In genomic region chr9:103134450-103135030, GRCm38 (mm10) we compare ENCODE assay signal across 9 mouse cellular contexts. TPM values are rescaled to one million over a fixed set of nuclear protein-coding genes. Genes with fewer than 3 reads are reported as not detected.
DNase-seq lines count a peak whose midpoint lies in the region; ATAC-seq lines count a peak whose summit lies in the region.
"Had no signal": no experiment of that assay in that cellular context is flagged by ENCODE, and none has a peak within 500 bp of the region (broad histone marks: within the 10 kb centered on the region; RNA-seq: fewer than 3 reads in every experiment).

No protein-coding gene starts in this region.

- H3K27me3 ChIP-seq in kidney, embryonic 16.5 days (ENCODE audit: insufficient read depth, low read length) = no peaks in the 10 kb centered on the region
- H3K27me3 ChIP-seq in forebrain, embryonic 16.5 days (replicated peaks; ENCODE audit: control insufficient read depth, insufficient read depth, low read length) = no peaks in the 10 kb centered on the region
- H3K27me3 ChIP-seq in midbrain, embryonic 15.5 days (replicated peaks) = no peaks in the 10 kb centered on the region

- WGBS in kidney, embryonic 16.5 days = 33% methylated on average over 9 of the region's 9 CpGs
- WGBS in forebrain, embryonic 16.5 days = 56% methylated on average over 9 of the region's 9 CpGs
- WGBS in midbrain, embryonic 15.5 days = 56% methylated on average over 9 of the region's 9 CpGs

- no peak overlapping the region for H3K4me3 ChIP-seq in kidney, embryonic 16.5 days (ENCODE audit: low read length)
- H3K4me3 ChIP-seq in forebrain, embryonic 16.5 days (replicated peaks; ENCODE audit: low read length) = no peak overlapping the region
- no peak overlapping the region for H3K4me3 ChIP-seq in midbrain, embryonic 15.5 days

- no peaks in the 10 kb centered on the region for H3K4me1 ChIP-seq in kidney, embryonic 16.5 days (ENCODE audit: insufficient read depth, low read length)
- peaks cover 20% of the 10 kb centered on the region for H3K4me1 ChIP-seq in forebrain, embryonic 16.5 days (replicated peaks; ENCODE audit: control insufficient read depth, insufficient read depth, low read length)
- peaks cover 55% of the 10 kb centered on the region for H3K4me1 ChIP-seq in midbrain, embryonic 15.5 days

- H3K4me2 ChIP-seq in kidney, embryonic 16.5 days (replicated peaks; ENCODE audit: low read depth, low read length) = no peak overlapping the region
- no peak overlapping the region for H3K4me2 ChIP-seq in forebrain, embryonic 16.5 days (ENCODE audit: low read length)
- no peak overlapping the region for H3K4me2 ChIP-seq in midbrain, embryonic 15.5 days

- DNase-seq in kidney, postnatal 14 days = no peak
- DNase-seq in Muller cell, postnatal 12 days (ENCODE audit: inconsistent ontology term) = peak; percentile 38
- DNase-seq in thymus, adult 18-20 months = no peak
- DNase-seq in ovary, postnatal 14 days (ENCODE audit: low spot score) = no peak
- DNase-seq in layer of hippocampus, postnatal 25 days (ENCODE audit: extremely low spot score in 1 of 2, low spot score in 1 of 2) = no peak

- no peaks in the 10 kb centered on the region for H3K9me3 ChIP-seq in kidney, embryonic 16.5 days (ENCODE audit: low read length)
- no peaks in the 10 kb centered on the region for H3K9me3 ChIP-seq in forebrain, embryonic 16.5 days (ENCODE audit: control insufficient read depth, low read length)
- H3K9me3 ChIP-seq in midbrain, embryonic 15.5 days = no peaks in the 10 kb centered on the region

- 0 out of 2 replicates have a peak, but pooled peaks have one; percentile 27 for ATAC-seq in kidney, embryonic 16.5 days (ENCODE audit: low FRiP score, low TSS enrichment)
- ATAC-seq in forebrain, embryonic 16.5 days = no peak
- peak; percentile 55 for ATAC-seq in midbrain, embryonic 15.5 days (replicated peaks)
- ATAC-seq: lung, postnatal 0 days had no signal

- no peaks in the 10 kb centered on the region for H3K36me3 ChIP-seq in kidney, embryonic 16.5 days (ENCODE audit: insufficient read depth, low read length)
- H3K36me3 ChIP-seq in forebrain, embryonic 16.5 days (ENCODE audit: control insufficient read depth, insufficient read depth) = no peaks in the 10 kb centered on the region
- H3K36me3 ChIP-seq in midbrain, embryonic 15.5 days (replicated peaks) = no peaks in the 10 kb centered on the region

- no peak overlapping the region for H3K9ac ChIP-seq in kidney, embryonic 16.5 days (replicated peaks; ENCODE audit: low read length)
- 0 out of 2 replicates have a peak overlapping the region, but pooled peaks have one; percentile 17 for H3K9ac ChIP-seq in forebrain, embryonic 16.5 days (replicated peaks; ENCODE audit: low read depth, low read length)
- no peak overlapping the region for H3K9ac ChIP-seq in midbrain, embryonic 15.5 days

- H3K27ac ChIP-seq in kidney, embryonic 16.5 days (ENCODE audit: low read length) = no peak overlapping the region
- no peak overlapping the region for H3K27ac ChIP-seq in forebrain, embryonic 16.5 days (ENCODE audit: low read length)
- peak overlapping the region; percentile 73 for H3K27ac ChIP-seq in midbrain, embryonic 15.5 days

RNA-seq across cellular contexts. Expression of gene Rab6b, which starts 23.0 kb away (rescaled TPM):
- 5.2 and 6.1 TPM in 2 replicates for polyA plus RNA-seq in kidney, embryonic 16.5 days (2015; fragmentation: Nextera tagmentation; extraction: Ambion mirVana)
- 63.6 and 77.9 TPM in 2 replicates for polyA plus RNA-seq in forebrain, embryonic 16.5 days (2015; fragmentation: Nextera tagmentation; extraction: Ambion mirVana)
- polyA plus RNA-seq in midbrain, embryonic 15.5 days (2015; fragmentation: Nextera tagmentation; extraction: Ambion mirVana) = 107 and 110 TPM in 2 replicates
- 100 to 1,000 TPM; 454 to 464 TPM for total RNA-seq in layer of hippocampus, postnatal 25 days (2021)
